Mouse (Mus musculus): Measurements from ENCODE around the gene Slco3a1.
"Not testable (repeated sequence)": the region's sequence is repeated elsewhere in the genome, so short reads cannot be mapped to it uniquely, and the experiment has no call there.

Gene Slco3a1

DNA sequence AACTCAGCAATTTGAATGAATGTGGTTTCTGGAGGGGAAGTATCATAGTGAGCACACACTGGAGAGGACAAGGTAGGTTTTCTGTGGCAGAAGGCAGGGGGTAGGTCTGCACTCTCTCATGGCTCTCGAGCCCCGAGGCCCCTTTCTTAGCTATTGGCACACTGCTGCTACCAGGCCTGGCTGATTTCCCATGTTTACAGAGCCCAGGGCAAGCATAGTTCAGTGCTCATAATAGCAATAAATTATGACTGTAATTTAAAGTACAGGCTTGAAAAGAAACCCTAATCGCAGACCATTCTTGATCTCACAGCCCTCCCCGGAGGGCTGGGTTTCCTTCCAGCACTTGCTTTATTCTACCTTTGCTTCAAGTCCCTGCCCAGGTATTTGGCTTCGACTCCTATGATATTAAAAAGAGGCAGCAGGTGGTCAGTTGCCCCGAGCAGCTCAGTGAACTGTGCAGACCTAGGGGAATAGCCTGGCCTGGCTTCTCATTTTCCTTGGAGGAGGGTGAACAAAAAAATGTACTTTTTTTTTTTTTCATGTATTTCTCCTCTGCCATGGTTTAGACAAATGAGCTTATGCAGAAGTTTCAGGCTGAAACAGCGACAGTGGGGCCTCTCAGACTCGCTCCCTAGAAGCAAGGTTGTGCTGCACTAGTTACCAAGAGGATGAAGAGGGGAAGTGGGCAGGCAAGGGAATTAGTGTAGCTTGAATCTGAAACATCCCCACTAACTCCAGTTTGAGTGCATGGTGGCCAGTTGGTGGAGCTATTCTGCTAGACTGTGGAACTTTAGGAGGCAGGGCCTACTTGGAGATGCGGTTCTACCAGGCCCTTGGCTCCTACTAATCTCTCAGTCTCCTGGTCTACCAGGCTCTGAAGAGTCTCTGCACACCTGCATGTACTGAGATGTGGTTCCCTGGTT, 130.4 kb downstream of the Slco3a1 start:
- DNase-seq, result no peak

- DNase-seq, result no peak
Measured at GRCm38 (mm10) chr7:74423316-74423715, 131.3 kb downstream of the Slco3a1 start.

- DNase-seq, result no peak
Measured at GRCm38 (mm10) chr7:74422731-74423130, 131.8 kb downstream of the Slco3a1 start.

DNA sequence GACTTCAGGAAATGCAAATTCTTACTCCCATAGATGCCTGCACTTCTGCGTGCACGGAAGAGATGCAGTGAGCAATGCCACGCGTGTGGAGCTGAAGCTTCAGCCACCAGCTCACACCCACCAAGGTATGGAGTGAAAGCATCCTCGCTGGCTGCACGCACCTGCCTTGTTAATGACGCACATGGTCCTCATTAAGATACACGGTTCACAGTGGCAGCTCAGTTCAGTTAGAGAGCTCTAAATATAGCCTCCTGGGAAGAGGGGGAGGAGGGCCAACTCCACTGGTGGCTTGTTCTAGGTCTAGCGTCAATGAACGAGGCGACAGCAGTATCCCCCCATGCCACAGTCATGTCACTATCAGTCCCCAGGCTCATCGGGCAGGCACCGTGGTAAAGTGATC, 132.6 kb downstream of the Slco3a1 start:
- DNase-seq, result no peak

DNA sequence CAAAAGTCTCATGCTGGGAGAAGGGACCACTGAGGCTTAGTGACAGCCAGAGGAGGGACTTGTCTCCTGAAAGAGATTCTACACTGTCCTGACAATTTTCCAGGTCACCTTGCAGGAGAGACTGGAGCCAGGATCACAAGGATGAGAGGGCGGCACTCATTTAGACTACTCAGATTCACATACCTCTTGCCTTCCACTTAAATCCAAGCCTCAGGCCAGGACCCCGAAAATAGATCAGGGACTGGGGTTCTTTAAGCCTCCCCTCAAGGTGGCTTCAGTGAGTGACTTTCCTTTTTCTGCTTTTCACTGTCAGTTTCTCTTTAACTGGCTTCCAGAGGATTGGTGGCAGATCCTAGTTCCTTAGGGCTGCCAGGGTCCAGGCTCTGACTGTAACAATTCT, 133.0 kb downstream of the Slco3a1 start:
- no peak for DNase-seq

DNA sequence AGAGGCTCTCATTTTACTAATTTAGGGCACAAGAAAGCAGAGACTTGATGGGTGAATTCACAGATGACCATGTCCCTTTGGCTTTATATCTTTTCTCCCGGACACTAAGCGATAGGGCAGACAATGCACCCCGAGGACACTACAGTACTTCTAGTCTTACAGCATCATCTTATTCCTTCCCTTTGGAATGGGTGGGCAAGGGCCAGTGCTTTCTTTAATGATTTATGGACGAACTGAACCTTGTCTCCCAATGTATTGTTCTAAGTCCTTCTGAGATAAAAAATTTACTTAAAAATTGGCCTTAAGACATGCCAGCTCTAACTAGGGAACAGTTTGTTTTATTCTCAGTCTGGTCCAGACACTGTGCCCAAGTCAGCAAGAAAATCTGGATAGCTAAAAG, 134.9 kb downstream of the Slco3a1 start:
- no peak for DNase-seq

- DNase-seq, result no peak
Measured at GRCm38 (mm10) chr7:74417009-74417408, 137.6 kb downstream of the Slco3a1 start.

GRCm38 (mm10) chr7:74415241-74415640, 139.3 kb downstream of the Slco3a1 start:
- DNase-seq, result no peak

- no peak for DNase-seq
Measured at GRCm38 (mm10) chr7:74413738-74414716, 140.6 kb downstream of the Slco3a1 start.

- DNase-seq, result no peak
Measured at GRCm38 (mm10) chr7:74408601-74409323, 145.8 kb downstream of the Slco3a1 start.

- DNase-seq, result not testable (repeated sequence)
Measured at GRCm38 (mm10) chr7:74407851-74408250, 146.7 kb downstream of the Slco3a1 start.

GRCm38 (mm10) chr7:74399729-74400128, 154.9 kb downstream of the Slco3a1 start:
- DNase-seq, result no peak

DNA sequence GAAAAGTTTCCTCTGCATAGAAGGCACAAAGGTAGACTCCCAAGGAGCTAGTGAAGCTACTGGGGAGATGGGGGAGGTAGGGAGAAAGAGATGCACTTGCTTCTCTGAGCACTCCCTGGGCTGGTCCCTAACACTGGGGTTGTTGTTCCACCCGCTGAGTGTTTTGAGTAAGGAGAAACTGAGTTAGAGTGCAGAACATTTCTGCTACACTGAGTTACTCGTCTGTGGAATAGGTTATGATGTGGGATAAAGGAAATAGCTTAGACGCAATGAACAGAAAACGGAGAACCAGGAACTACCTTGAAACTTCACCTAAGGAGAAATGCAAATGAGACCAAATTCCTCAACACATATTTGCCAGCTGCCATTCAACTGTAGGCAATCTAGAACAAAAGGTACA, 155.4 kb downstream of the Slco3a1 start:
- DNase-seq, result no peak

GRCm38 (mm10) chr7:74398326-74398725, 156.3 kb downstream of the Slco3a1 start:
- DNase-seq, result no peak

- no peak for DNase-seq
Measured at GRCm38 (mm10) chr7:74391451-74391873, 163.1 kb downstream of the Slco3a1 start.

DNA sequence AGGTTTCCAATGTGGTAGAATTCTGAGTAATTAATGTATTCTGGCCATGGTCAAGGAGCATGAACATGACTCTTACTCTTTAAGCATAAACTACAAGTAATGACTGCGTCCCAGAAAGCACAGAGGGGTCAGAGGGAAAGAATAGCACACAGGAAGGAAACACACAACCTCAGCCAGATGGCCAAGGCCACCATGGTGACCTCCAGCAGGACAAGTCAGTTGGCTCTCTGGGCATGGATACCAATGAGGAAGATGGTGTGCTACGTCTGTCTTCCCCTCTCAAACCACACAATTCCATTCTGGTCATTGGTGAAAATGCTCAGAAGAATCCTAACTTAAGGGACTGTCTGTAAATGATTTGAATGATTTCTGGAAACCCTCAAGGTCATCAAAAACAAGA, 165.0 kb downstream of the Slco3a1 start:
- DNase-seq, result no peak

GRCm38 (mm10) chr7:74386257-74386656, 168.3 kb downstream of the Slco3a1 start:
- no peak for DNase-seq

DNA sequence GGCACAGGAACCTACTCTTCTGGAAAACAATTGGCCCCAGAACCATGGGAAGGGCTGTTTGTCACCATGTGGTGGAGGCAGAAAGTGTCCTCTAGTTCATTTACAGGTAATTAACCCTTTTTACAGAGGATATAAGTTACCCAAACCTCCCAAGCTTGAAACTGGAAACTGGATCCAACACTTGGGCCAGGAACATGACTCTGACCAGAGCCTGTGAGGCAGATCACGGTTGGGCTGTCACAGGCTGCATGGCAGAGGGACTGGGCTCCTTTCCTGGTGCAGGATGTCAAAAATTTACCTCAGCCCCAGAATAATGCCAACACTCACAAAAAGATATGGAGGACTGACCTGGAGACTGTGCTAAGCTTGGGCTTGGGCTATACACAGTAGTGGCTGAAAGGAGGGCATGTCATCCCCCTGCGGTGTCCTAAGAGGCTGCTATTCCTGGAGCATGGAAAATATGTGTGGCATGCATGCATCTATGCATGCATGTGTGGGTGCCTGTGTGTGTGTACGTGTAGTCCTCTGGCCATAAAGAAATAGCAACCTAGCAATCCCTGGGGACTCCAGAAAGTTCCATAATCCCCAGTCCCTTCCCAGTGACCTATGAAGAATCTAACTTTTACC, 171.4 kb downstream of the Slco3a1 start:
- no peak for DNase-seq

- no peak for DNase-seq
Measured at GRCm38 (mm10) chr7:74382286-74382685, 172.3 kb downstream of the Slco3a1 start.

GRCm38 (mm10) chr7:74381881-74382281, 172.7 kb downstream of the Slco3a1 start:
- no peak for DNase-seq

- no peak for DNase-seq
Measured at GRCm38 (mm10) chr7:74381051-74381450, 173.5 kb downstream of the Slco3a1 start.

DNA sequence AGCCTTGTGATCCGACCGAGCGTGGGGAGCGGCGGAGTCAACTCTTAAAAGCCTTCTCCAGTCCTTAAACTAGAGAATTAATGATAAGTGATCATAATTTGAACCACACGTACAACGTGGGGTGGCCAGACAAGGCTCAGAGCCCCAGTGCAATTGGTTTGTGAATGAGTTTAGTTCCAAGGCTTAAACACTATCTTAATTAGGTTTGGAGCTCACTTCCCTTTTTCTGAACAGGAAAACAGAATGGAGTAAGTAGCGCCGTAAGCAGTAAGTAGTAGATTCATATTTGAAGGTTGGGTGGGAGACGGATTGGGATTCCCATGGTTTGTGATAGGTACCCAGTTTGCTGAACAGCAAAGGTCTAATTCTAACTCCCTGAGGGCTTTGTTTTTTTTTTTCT, 176.7 kb downstream of the Slco3a1 start:
- DNase-seq, result no peak
